Mouse (Mus musculus) forebrain, embryonic 16.5 days (tissue): ENCODE measurements around the gene Otof. TPM values are rescaled to one million over a fixed set of nuclear protein-coding genes. Genes with fewer than 3 reads are reported as not detected.

Experiments
- ATAC-seq: fragments of 200-750 bp; cut with Nextera tagmentation; 2 replicates; pipeline ENCODE4 v1.8.0; 2017; ENCODE audit warnings: mild to moderate bottlenecking, moderate library complexity
- H3K27ac ChIP-seq: fragments of 300-500 bp; sonication (generic); 2 replicates; pipeline ENCODE4 v1.5.1; 2014; ENCODE audit warnings: low read length, control low read depth
- H3K27me3 ChIP-seq: fragments of 300-500 bp; sonication (generic); replicated peaks from 2 replicates; pipeline ENCODE4 v1.6.1; 2014; ENCODE audit warnings: low read length; ENCODE audit not compliant: control insufficient read depth, insufficient read depth
- H3K36me3 ChIP-seq: fragments of 300-500 bp; sonication (generic); 2 replicates; pipeline ENCODE4 v1.6.1; 2014; ENCODE audit not compliant: control insufficient read depth, insufficient read depth
- H3K4me1 ChIP-seq: fragments of 300-500 bp; sonication (generic); replicated peaks from 2 replicates; pipeline ENCODE4 v1.6.1; 2014; ENCODE audit warnings: low read length; ENCODE audit not compliant: control insufficient read depth, insufficient read depth
- H3K4me2 ChIP-seq: fragments of 300-500 bp; sonication (generic); 2 replicates; pipeline ENCODE4 v1.6.1; 2014; ENCODE audit warnings: mild to moderate bottlenecking, low read length, control low read depth
- H3K4me3 ChIP-seq: fragments of 300-500 bp; sonication (generic); replicated peaks from 2 replicates; pipeline ENCODE4 v1.5.1; 2014; ENCODE audit warnings: mild to moderate bottlenecking, low read length, control low read depth
- H3K9ac ChIP-seq: fragments of 300-500 bp; sonication (generic); replicated peaks from 2 replicates; pipeline ENCODE4 v1.6.1; 2014; ENCODE audit warnings: low read depth, low read length, control low read depth
- H3K9me3 ChIP-seq: fragments of 300-500 bp; sonication (generic); 2 replicates; pipeline ENCODE4 v1.6.1; 2016; ENCODE audit warnings: low read length; ENCODE audit not compliant: control insufficient read depth
- WGBS: fragments of 180-500 bp; shearing (Covaris S2); extraction: QIAGEN DNeasy Blood & Tissue Kit; methylation state at CpG from one replicate; pipeline ENCODE4 v1.1.7; 2014; 5-methylcytosine and 5-hydroxymethylcytosine counted together
- polyA plus RNA-seq: library from polyadenylated mRNA; unstranded; fragments of >200 nt; fragmentation: Nextera tagmentation; extraction: Ambion mirVana; gene quantifications from 2 replicates; pipeline ENCODE4 v1.2.1, GENCODE M21; 2015

The Otof gene
- polyA plus RNA-seq, 1 experiment from 2014 or later: 4.2 TPM

- Histone ChIP-seq H3K4me2 (no peak overlapping the region), H3K27me3 (no peaks in the 10 kb centered on the region), H3K9ac (no peak overlapping the region), H3K4me1 (peaks cover 4% of the 10 kb centered on the region; the same call in 1 of the 2 replicates), H3K27ac (no peak overlapping the region), H3K4me3 (no peak overlapping the region), H3K36me3 (no peaks in the 10 kb centered on the region), H3K9me3 (no peaks in the 10 kb centered on the region)
- WGBS: 81% methylated on average over 11 of the region's 11 CpGs
- no peak for ATAC-seq
Measured at GRCm38 (mm10) chr5:30341601-30342365, 119.9 kb downstream of the Otof start.

- no peak overlapping the region for H3K4me2 ChIP-seq
- no peak for ATAC-seq
- no peak overlapping the region for H3K27ac ChIP-seq
- peaks cover 4% of the 10 kb centered on the region; the same call in 1 of the 2 replicates for H3K4me1 ChIP-seq
- H3K27me3 ChIP-seq: no peaks in the 10 kb centered on the region
- H3K9me3 ChIP-seq: no peaks in the 10 kb centered on the region
- no peaks in the 10 kb centered on the region for H3K36me3 ChIP-seq
- no peak overlapping the region for H3K4me3 ChIP-seq
- 80% methylated on average over 5 of the region's 5 CpGs for WGBS
- no peak overlapping the region for H3K9ac ChIP-seq
Measured at GRCm38 (mm10) chr5:30340815-30341214, 120.9 kb downstream of the Otof start.

Other genes with a start within 250 kb of the Otof start
- gene Selenoi, start 229.4 kb downstream of the Otof start, polyA plus RNA-seq: 30.1 and 30.7 TPM in 2 replicates
- 5.5 and 8.9 TPM in 2 replicates for gene Drc1, start 180.5 kb downstream of the Otof start, polyA plus RNA-seq
- gene 1700001C02Rik, start 4.1 kb upstream of the Otof start, polyA plus RNA-seq: 0.71 and 0.94 TPM in 2 replicates
- gene Cib4, start 83.9 kb upstream of the Otof start, polyA plus RNA-seq: not detected in 2 replicates
- gene Kcnk3, start 126.2 kb upstream of the Otof start, polyA plus RNA-seq: 2.8 and 3.5 TPM in 2 replicates
- 30.1 and 32.5 TPM in 2 replicates for gene Slc35f6, start 186.0 kb upstream of the Otof start, polyA plus RNA-seq
- 95.3 and 114 TPM in 2 replicates for gene Cenpa, start 204.8 kb upstream of the Otof start, polyA plus RNA-seq
- gene Dpysl5, start 249.6 kb upstream of the Otof start, polyA plus RNA-seq: 274 and 278 TPM in 2 replicates